Mouse (Mus musculus) neural tube, embryonic 13.5 days (tissue): ENCODE measurements around the gene Inip. TPM values are rescaled to one million over a fixed set of nuclear protein-coding genes. Genes with fewer than 3 reads are reported as not detected.

Source experiments
- ATAC-seq: fragments of 200-750 bp; cut with Nextera tagmentation; 2 replicates; pipeline ENCODE4 v1.8.0; 2017; ENCODE audit warnings: low read depth, mild to moderate bottlenecking, moderate TSS enrichment, moderate library complexity
- H3K27ac ChIP-seq: fragments of 300-500 bp; sonication (generic); replicated peaks from 2 replicates; pipeline ENCODE4 v1.5.1; 2015; ENCODE audit warnings: moderate library complexity, mild to moderate bottlenecking, inconsistent platforms
- H3K27me3 ChIP-seq: fragments of 300-500 bp; sonication (generic); 2 replicates; pipeline ENCODE4 v1.6.1; 2015; ENCODE audit warnings: mild to moderate bottlenecking, inconsistent platforms
- H3K36me3 ChIP-seq: fragments of 300-500 bp; sonication (generic); 2 replicates; pipeline ENCODE4 v1.6.1; 2015; ENCODE audit warnings: mild to moderate bottlenecking, inconsistent platforms
- H3K4me1 ChIP-seq: fragments of 300-500 bp; sonication (generic); replicated peaks from 2 replicates; pipeline ENCODE4 v1.6.1; 2015; ENCODE audit warnings: inconsistent platforms
- H3K4me2 ChIP-seq: fragments of 300-500 bp; sonication (generic); 2 replicates; pipeline ENCODE4 v1.6.1; 2015; ENCODE audit warnings: inconsistent platforms, mild to moderate bottlenecking, moderate library complexity
- H3K4me3 ChIP-seq: fragments of 300-500 bp; sonication (generic); 2 replicates; pipeline ENCODE4 v1.5.1; 2015; ENCODE audit warnings: mild to moderate bottlenecking, inconsistent platforms
- H3K9ac ChIP-seq: fragments of 300-500 bp; sonication (generic); 2 replicates; pipeline ENCODE4 v1.6.1; 2015; ENCODE audit warnings: moderate library complexity, mild to moderate bottlenecking, inconsistent platforms
- H3K9me3 ChIP-seq: fragments of 300-500 bp; sonication (generic); 2 replicates; pipeline ENCODE4 v1.6.1; 2016; ENCODE audit warnings: inconsistent platforms
- WGBS: fragments of 180-500 bp; shearing (Covaris S2); methylation state at CpG from one replicate; pipeline ENCODE4 v1.1.7; 2015; 5-methylcytosine and 5-hydroxymethylcytosine counted together
- polyA plus RNA-seq: library from polyadenylated mRNA; unstranded; fragments of >200 nt; fragmentation: Nextera tagmentation; extraction: Ambion mirVana; gene quantifications from 2 replicates; pipeline ENCODE4 v1.2.1, GENCODE M21; 2015

Gene Inip
- polyA plus RNA-seq, 1 experiment from 2014 or later = 60.3 TPM

DNA sequence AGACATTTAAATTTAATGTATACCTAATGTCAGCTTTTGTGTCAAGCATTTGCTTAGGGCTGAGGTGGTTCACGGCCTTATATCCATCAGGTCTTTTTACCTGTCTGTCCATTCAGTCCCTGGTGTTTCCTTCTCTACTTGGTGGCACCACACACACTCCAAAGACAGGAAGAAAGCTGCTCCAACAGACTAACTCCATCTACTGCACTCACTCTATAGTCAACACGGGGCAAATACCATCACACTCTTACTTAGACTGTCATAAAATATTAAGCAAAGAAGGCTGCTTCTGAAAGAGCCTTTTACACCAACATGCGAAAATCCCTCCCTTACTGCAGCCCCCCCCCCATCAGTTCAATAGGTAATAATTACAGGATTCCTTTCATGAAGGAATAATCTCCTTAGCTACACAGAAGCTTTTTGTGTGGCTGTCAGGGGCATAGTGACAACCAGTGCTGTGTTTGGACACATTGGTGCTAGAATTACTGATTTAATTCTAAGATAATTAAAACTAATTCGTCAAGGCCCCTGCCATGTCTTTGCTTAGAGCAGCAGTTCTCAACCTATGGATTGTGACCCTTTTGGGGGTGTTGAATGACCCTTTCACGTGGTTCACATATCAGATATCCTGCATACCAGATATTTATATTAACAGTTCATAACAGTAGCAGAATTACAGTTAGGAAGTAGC is 74.1 kb downstream of the Inip start:
- Histone ChIP-seq H3K9me3 (no peaks in the 10 kb centered on the region), H3K27ac (no peak overlapping the region; the same call in 1 of the 2 replicates), H3K27me3 (no peaks in the 10 kb centered on the region), H3K4me3 (no peak overlapping the region), H3K4me1 (peaks cover 19% of the 10 kb centered on the region), H3K36me3 (no peaks in the 10 kb centered on the region), H3K9ac (no peak overlapping the region), H3K4me2 (no peak overlapping the region)
- WGBS = 67% methylated on average over 5 of the region's 5 CpGs
- peak; percentile 62; the same call in 1 of the 2 replicates for ATAC-seq

DNA sequence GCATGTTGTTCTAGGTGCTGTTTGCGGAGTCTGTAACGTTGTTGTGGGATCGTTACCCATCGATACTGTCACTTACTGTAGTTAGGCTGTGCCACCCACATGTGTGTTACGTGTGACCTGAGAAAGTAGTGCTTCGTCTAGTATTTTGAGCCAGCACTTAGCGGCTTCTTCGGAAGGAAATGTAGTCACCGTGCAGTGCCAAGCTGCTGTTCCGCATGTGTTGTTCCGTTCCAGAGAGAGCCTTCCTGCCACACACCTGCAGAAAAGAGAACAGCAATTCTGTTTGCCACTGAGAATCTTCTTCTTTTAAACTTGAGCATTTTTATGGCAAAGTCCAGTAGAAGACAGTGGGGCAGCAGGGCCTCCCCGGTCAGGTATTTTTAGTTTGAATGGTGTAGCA is 74.9 kb downstream of the Inip start:
- Histone ChIP-seq H3K9me3 (no peaks in the 10 kb centered on the region), H3K27me3 (no peaks in the 10 kb centered on the region), H3K4me1 (peaks cover 19% of the 10 kb centered on the region), H3K36me3 (no peaks in the 10 kb centered on the region), H3K4me3 (no peak overlapping the region), H3K4me2 (no peak overlapping the region), H3K27ac (no peak overlapping the region), H3K9ac (no peak overlapping the region)
- WGBS = 92% methylated on average over 12 of the region's 12 CpGs
- no peak for ATAC-seq

DNA sequence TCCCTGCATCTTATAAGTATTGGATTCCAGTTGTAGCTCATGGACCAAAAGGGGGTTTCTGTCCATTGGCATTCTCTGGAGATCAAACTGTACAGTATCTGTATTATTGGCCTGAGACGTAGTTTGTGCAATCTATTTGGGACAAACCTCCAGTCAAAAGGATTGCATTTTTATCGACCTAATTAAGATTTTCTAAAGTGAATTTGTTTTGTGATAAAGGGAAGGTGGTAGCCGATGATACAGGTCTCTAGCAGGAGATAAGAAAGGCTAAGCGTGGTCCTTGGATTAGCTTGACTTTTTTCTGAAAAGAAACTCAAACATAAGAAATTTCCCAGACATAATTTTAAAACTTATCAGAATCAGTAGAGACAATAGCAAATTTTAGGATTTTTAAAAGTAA is 75.8 kb downstream of the Inip start:
- no peaks in the 10 kb centered on the region for H3K27me3 ChIP-seq
- 90% methylated on average over 4 of the region's 4 CpGs for WGBS
- no peaks in the 10 kb centered on the region for H3K9me3 ChIP-seq
- no peak overlapping the region for H3K27ac ChIP-seq
- ATAC-seq = no peak
- H3K36me3 ChIP-seq = peaks cover 1% of the 10 kb centered on the region
- no peak overlapping the region for H3K4me2 ChIP-seq
- H3K4me1 ChIP-seq = peaks cover 19% of the 10 kb centered on the region
- no peak overlapping the region for H3K9ac ChIP-seq
- no peak overlapping the region for H3K4me3 ChIP-seq

DNA sequence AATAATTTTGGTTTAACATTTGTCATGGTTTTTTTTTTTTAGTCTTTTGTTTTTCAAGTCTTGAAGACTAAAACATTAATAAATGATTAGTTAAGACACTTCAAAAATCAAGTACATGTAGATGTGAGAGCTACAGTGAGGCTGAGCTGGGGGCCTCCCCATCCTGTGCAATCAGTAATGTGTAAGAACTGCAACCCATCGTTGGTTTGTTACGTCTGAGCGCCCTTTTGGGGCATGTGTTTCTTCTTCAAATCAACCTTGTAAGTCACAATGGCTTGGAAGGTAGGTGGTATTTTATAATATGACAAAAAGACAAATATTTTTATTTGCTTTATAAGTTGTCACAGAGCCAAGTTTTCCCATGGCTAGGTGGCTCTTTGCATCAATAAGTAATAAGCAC is 79.6 kb downstream of the Inip start:
- Histone ChIP-seq H3K4me2 (no peak overlapping the region), H3K27me3 (no peaks in the 10 kb centered on the region), H3K27ac (no peak overlapping the region), H3K4me3 (no peak overlapping the region), H3K9me3 (no peaks in the 10 kb centered on the region), H3K4me1 (peaks cover 33% of the 10 kb centered on the region), H3K36me3 (peaks cover 10% of the 10 kb centered on the region), H3K9ac (no peak overlapping the region)
- no peak for ATAC-seq
- WGBS = 85% methylated on average over 3 of the region's 3 CpGs

Other genes starting within 250 kb of the Inip start
- gene Hsdl2, start 220.0 kb downstream of the Inip start, polyA plus RNA-seq = 50.5 and 50.7 TPM in 2 replicates
- 60.5 TPM in 2 replicates for gene E130308A19Rik, start 175.4 kb downstream of the Inip start, polyA plus RNA-seq
- 12.9 and 14.8 TPM in 2 replicates for gene Snx30, start 4.3 kb upstream of the Inip start, polyA plus RNA-seq
- gene Slc46a2, start 113.5 kb upstream of the Inip start, polyA plus RNA-seq = not detected in 2 replicates
- not detected in 2 replicates for gene Mup4, start 159.1 kb upstream of the Inip start, polyA plus RNA-seq
- gene Mup6, start 162.7 kb upstream of the Inip start, polyA plus RNA-seq = not detected in 2 replicates